Comparison of ENCODE assay signal across 13 mouse cellular contexts in the genomic region with DNA sequence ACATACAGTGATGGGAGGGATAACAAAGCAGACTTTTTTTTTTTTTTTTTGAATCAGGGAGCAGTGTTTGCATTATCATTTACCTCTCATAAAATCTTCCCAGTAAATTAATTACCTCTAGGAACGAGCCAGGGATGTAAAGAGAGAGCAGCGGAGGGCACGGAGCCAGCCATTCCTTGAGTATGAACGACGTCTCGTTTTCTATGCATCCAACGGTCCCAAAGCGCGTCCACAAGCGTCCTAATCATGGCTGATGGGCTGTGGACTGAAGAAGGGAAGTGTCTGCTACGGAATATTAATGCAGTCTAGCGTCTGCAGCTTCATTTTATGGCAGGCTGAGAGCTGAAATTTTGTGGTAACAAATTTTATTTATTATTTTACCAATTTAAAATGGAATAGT.
"Had no signal": no experiment of that assay in that cellular context is flagged by ENCODE, and none has a peak within 500 bp of the region (broad histone marks: within the 10 kb centered on the region; RNA-seq: fewer than 3 reads in every experiment).

No protein-coding gene starts in this region.

- H3K4me2 ChIP-seq: kidney, embryonic 15.5 days; limb, embryonic 13.5 days; neural tube, embryonic 12.5 days had no signal

- H3K27ac ChIP-seq: kidney, embryonic 15.5 days; limb, embryonic 13.5 days; liver, embryonic 14.5 days; neural tube, embryonic 12.5 days had no signal

- H3K4me3 ChIP-seq: kidney, embryonic 15.5 days; limb, embryonic 13.5 days; myocyte; neural tube, embryonic 12.5 days had no signal

- H3K27me3 ChIP-seq: kidney, embryonic 15.5 days; limb, embryonic 13.5 days; neural tube, embryonic 12.5 days had no signal

- H3K9me3 ChIP-seq: kidney, embryonic 15.5 days; limb, embryonic 13.5 days; neural tube, embryonic 12.5 days had no signal

- H3K36me3 ChIP-seq: kidney, embryonic 15.5 days; limb, embryonic 13.5 days; neural tube, embryonic 12.5 days had no signal

- DNase-seq: kidney, postnatal 14 days; left cerebral cortex, postnatal 4 days; lung, adult 18-20 months; retina, postnatal 1 day; right cerebral cortex, postnatal 4 days; spleen, adult 18-20 months; thymus, adult 18-20 months; thymus, postnatal 14 days had no signal

- H3K9ac ChIP-seq: kidney, embryonic 15.5 days; limb, embryonic 13.5 days; liver, embryonic 14.5 days; neural tube, embryonic 12.5 days had no signal

- H3K4me1 ChIP-seq: kidney, embryonic 15.5 days; limb, embryonic 13.5 days; neural tube, embryonic 12.5 days had no signal
